Mouse (Mus musculus) C2C12 (cell line): ENCODE data around the gene Creg1. TPM values are rescaled to one million over a fixed set of nuclear protein-coding genes. Genes with fewer than 3 reads are reported as not detected.

Experiments
- H3K27me3 ChIP-seq: one replicate; pipeline ENCODE4 v1.6.1; 2011; ENCODE audit not compliant: control insufficient read depth, insufficient read depth, insufficient read length
- H3K36me3 ChIP-seq: one replicate; pipeline ENCODE4 v1.6.1; 2011; ENCODE audit not compliant: control insufficient read depth, insufficient read depth
- H3K4me3 ChIP-seq: one replicate; pipeline ENCODE4 v1.5.1; 2011; ENCODE audit warnings: mild to moderate bottlenecking, control low read depth; ENCODE audit not compliant: poor library complexity, insufficient read depth, severe bottlenecking
- H3K79me2 ChIP-seq: one replicate; pipeline ENCODE4 v1.6.1; 2011; ENCODE audit not compliant: control insufficient read depth, insufficient read depth
- H3K79me3 ChIP-seq: one replicate; pipeline ENCODE4 v1.6.1; 2011; ENCODE audit warnings: low read depth, control low read depth
- H3ac ChIP-seq: one replicate; pipeline ENCODE3; 2011; ENCODE audit warnings: low read depth; ENCODE audit not compliant: control insufficient read depth, insufficient read length
- CEBPB ChIP-seq: IDR thresholded peaks from one replicate; pipeline ENCODE4 v1.6.1; 2011; ENCODE audit warnings: low read depth, mild to moderate bottlenecking, control low read depth, moderate library complexity
- CTCF ChIP-seq: IDR thresholded peaks from one replicate; pipeline ENCODE4 v1.5.1; 2011; ENCODE audit not compliant: control insufficient read depth, insufficient read depth, insufficient read length
- FOSL1 ChIP-seq: IDR thresholded peaks from one replicate; pipeline ENCODE4 v1.8.0; 2011; ENCODE audit warnings: mild to moderate bottlenecking, low read length; ENCODE audit not compliant: poor library complexity, insufficient read depth, severe bottlenecking
- MAX ChIP-seq: IDR thresholded peaks from one replicate; pipeline ENCODE4 v1.6.1; 2011; ENCODE audit warnings: mild to moderate bottlenecking, control low read depth
- MYOD1 ChIP-seq: IDR thresholded peaks from one replicate; pipeline ENCODE4 v1.6.1; 2011; ENCODE audit warnings: low read depth; ENCODE audit not compliant: control insufficient read depth, insufficient read length
- MYOG ChIP-seq: IDR thresholded peaks from one replicate; pipeline ENCODE4 v1.6.1; 2011; ENCODE audit not compliant: control insufficient read depth, insufficient read length; ENCODE audit errors: extremely low read depth
- USF1 ChIP-seq: IDR thresholded peaks from one replicate; pipeline ENCODE4 v1.6.1; 2011; ENCODE audit warnings: low read depth, mild to moderate bottlenecking, control low read depth, moderate library complexity
- polyA plus RNA-seq: library from polyadenylated mRNA; unstranded; fragments of >200 nt; fragmentation: generic; extraction: Trizol; gene quantifications from one replicate; pipeline ENCODE4 v1.2.1, GENCODE M21; 2012; ENCODE audit warnings: missing spikeins

The Creg1 gene
- polyA plus RNA-seq, 1 experiment: 21.2 TPM

- H3ac ChIP-seq: no peak overlapping the region
- no peak for TF ChIP-seq MYOG
- TF ChIP-seq CEBPB: no peak
- TF ChIP-seq CTCF: no peak
- no peak for TF ChIP-seq FOSL1
These were observed 1.5 kb downstream of the Creg1 start for GRCm38 (mm10) chr1:165765041-165765440.

DNA sequence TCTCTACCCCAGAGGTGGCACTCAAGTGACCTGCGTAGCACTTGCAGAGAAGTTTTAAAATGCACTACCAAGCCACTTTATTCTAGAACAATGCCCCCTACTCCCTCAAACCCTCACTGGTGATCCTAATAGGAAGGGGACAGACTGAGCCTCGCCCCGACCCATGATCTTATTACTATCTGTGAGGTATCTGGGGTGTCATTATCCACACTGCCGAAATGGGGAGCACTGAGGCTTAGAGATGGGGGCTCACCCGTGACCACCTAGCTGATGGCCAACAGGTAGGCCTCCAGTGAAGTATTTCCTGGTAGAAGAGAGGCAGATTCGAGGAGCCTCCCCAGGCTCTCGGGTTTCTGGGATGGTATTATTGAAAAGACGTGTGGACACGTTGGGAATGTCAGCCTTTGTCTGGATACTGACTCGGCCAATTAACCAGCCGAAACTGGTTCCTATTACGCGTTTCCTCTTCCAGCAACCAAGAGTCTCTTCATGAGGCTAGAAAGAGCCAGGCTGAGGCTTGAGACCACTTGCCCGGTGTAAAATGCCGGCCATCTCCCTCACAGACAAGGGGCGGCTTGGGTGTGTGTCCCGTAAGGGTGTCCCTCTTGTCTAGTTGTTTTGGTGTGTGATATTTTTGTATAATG is 2.2 kb downstream of the Creg1 start:
- TF ChIP-seq MYOD1 (no peak), MAX (no peak), FOSL1 (no peak), CTCF (no peak), MYOG (no peak)
- Histone ChIP-seq H3K79me3 (no peaks in the 10 kb centered on the region), H3K27me3 (no peaks in the 10 kb centered on the region), H3ac (no peak overlapping the region), H3K4me3 (no peak overlapping the region), H3K36me3 (peaks cover 12% of the 10 kb centered on the region), H3K79me2 (no peaks in the 10 kb centered on the region)

More at GRCm38 (mm10) chr1:165765041-165765440, 1.5 kb downstream of the Creg1 start:
- Histone ChIP-seq H3K27me3 (no peaks in the 10 kb centered on the region), H3K36me3 (peaks cover 4% of the 10 kb centered on the region), H3K4me3 (no peak overlapping the region), H3K79me2 (no peaks in the 10 kb centered on the region), H3K79me3 (no peaks in the 10 kb centered on the region)

DNA sequence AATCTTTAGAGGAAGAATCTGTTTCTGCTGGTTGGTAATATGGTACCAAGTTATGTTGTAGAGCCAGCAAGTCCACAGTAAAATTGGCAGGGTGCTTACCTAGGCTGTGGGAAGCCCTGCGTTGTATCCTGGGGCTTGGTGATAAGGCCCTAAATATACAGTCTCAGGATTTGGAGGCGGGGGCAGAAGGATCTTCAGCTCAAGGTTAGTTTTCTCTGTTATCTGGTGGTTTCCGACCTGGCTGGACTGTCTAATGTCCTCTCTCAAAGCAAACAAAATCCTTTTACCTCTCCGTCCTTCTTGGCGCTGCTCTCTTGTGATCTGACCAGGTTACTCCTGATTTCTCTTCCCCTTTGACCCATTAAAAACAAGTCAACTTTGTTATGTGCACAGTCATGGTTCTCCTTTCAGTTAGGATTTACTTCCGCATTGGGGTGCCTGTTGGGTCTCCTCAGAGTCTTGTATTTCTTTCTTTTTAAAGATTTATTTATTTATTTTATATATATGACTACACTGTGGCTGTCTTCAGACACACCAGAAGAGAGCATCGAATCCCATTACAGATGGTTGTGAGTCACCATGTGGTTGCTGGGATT is 2.8 kb downstream of the Creg1 start:
- Histone ChIP-seq H3K36me3 (peaks cover 15% of the 10 kb centered on the region), H3ac (no peak overlapping the region), H3K79me2 (no peaks in the 10 kb centered on the region), H3K27me3 (no peaks in the 10 kb centered on the region), H3K4me3 (no peak overlapping the region), H3K79me3 (no peaks in the 10 kb centered on the region)
- TF ChIP-seq MYOD1 (no peak), MAX (no peak), MYOG (no peak), USF1 (no peak), FOSL1 (no peak), CTCF (no peak), CEBPB (no peak)

- peaks cover 19% of the 10 kb centered on the region for H3K36me3 ChIP-seq
- no peaks in the 10 kb centered on the region for H3K79me2 ChIP-seq
- peak overlapping the region; percentile 18 for H3K4me3 ChIP-seq
- no peak overlapping the region for H3ac ChIP-seq
- no peak for TF ChIP-seq MYOD1
- no peak for TF ChIP-seq CTCF
- no peak for TF ChIP-seq FOSL1
- peak; percentile 86 for TF ChIP-seq USF1
- no peak for TF ChIP-seq MAX
- TF ChIP-seq MYOG: no peak
- TF ChIP-seq CEBPB: peak; percentile 83
- H3K79me3 ChIP-seq: no peaks in the 10 kb centered on the region
- no peaks in the 10 kb centered on the region for H3K27me3 ChIP-seq
These were observed 5.5 kb downstream of the Creg1 start for GRCm38 (mm10) chr1:165768894-165769512.

DNA sequence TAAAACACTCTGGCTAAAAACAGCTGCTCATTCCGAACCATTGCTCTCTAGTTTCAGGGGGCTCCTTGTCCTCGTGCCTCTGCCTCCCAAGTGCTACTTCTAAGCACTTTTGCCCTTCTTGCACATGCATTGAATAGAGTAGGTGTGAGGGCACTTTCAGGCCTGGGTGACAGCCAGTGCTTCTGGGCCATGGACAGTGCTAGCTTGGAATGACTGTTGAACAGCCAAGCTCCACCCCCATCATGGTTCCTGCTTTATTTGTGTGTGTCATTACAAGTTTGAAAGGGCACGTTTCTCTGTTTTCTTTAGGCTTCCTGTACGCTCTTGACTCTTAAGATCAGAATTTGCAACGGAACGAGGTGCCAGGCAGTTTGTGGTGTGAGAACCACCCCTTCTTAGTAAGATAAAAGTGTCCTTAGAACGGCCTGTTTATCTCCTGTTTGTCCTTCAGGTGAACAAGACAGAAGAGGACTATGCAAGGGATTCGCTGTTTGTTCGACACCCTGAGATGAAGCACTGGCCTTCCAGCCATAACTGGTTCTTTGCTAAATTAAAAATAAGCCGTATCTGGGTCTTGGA is 6.7 kb downstream of the Creg1 start:
- Histone ChIP-seq H3K79me2 (no peaks in the 10 kb centered on the region), H3K4me3 (no peak overlapping the region)
- TF ChIP-seq FOSL1 (no peak), USF1 (no peak), CEBPB (no peak), MAX (no peak), MYOD1 (no peak), CTCF (no peak), MYOG (no peak)

More for the DNA sequence above, 6.7 kb downstream of the Creg1 start:
- no peaks in the 10 kb centered on the region for H3K27me3 ChIP-seq
- H3ac ChIP-seq: no peak overlapping the region
- H3K36me3 ChIP-seq: peaks cover 19% of the 10 kb centered on the region
- no peaks in the 10 kb centered on the region for H3K79me3 ChIP-seq
